Mouse (Mus musculus) heart, postnatal 0 days (tissue): ENCODE results near the gene Slc9a9.

Source experiments
- CTCF ChIP-seq: IDR thresholded peaks from 2 replicates; pipeline ENCODE4 v1.5.1; 2016; ENCODE audit warnings: antibody characterized with exemption, control low read depth, low read depth
- EP300 ChIP-seq: IDR thresholded peaks from 2 replicates; pipeline ENCODE4 v1.6.1; 2016; ENCODE audit warnings: antibody characterized with exemption, low read depth

- TF ChIP-seq CTCF: no peak
- no peak for TF ChIP-seq EP300
These were observed 498.1 kb downstream of the Slc9a9 start for GRCm38 (mm10) chr9:95167806-95168205.
